Mouse (Mus musculus) naive thymus-derived CD4-positive, alpha-beta T cell, adult 5 months (primary cell): Measurements from ENCODE around the gene Slc8a2. TPM values are rescaled to one million over a fixed set of nuclear protein-coding genes. Genes with fewer than 3 reads are reported as not detected.

Experiments used
- polyA plus RNA-seq: library from polyadenylated mRNA; unstranded; fragments of 100-300 nt; shearing (Covaris generic); gene quantifications from one replicate; pipeline ENCODE4 v1.2.1, GENCODE M21; 2017

Slc8a2 gene
- polyA plus RNA-seq: not detected

DNA sequence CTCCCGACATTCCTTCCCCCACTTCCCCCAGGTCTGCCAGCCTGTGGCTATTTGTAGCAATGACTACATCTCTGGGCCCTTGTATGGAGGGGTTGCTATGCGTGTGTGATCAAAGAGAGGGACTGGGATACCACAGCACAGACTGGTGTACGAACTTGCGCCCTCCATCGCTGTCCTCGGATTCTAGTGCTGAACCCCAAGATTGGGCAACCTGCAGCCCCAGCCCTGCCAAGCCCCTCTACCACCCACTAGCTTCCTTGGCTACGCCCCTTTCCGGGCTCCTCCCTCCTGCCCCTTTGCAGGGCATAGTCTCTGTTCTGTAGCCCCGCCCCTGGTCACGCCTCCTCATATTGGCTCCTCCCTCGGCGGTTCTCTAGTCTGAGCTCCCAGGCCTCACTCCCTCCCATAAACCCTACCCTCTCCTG, at the start of gene Slc8a2:
Gene Slc8a2 (plus strand): TSS at position 406 of the 425 bp plus-strand sequence.

DNA sequence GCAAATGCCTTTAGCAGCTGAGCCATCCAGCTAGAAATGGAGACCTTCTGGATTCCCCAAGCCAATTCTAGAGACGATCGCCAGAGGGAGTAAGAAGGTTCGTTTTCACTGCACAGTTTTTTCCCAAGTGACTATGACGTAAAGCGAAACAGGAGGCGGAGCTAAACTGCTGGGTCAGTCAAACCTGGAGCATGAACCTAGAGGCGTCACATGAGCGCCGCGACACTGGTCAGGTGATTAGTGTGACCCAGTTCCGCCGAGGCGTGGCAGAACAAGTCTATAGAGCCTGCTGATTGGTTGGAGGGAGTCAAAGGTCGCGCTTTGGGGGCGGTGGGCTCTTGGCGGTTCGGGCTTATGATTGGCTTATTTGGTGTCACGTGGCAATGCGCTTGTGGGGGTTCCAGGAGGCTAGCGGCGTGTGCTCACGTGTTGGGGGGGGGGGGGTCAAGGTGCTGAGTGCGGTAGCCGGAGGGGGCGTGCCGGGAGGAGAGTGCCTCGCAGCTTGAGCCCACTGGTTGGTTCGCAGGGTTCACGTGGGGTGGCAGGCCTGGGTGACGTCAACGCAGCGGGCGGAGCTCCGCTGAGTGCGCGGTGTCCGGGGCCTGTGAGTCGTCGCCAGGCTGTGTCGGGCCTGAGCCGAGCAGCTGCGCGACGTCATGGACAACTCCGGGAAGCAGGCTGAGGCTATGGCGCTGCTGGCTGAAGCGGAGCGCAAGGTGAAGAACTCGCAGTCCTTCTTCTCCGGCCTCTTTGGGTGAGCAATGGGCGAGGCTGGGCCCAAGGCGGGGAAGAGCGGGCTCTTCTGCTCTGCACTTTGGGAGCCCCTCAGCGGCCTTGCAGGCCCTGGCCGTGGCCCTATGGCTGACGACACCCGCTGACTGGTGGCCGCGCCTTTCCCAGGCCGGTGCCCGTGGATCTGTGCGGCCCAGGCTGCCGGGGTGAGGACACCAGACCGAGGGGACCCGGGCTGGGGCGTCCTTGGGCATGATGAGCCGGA, 31.3 kb upstream of the Slc8a2 start, which contains the start of gene Napa:
Gene Napa (plus strand): TSS at position 438 of the 997 bp plus-strand sequence.

DNA sequence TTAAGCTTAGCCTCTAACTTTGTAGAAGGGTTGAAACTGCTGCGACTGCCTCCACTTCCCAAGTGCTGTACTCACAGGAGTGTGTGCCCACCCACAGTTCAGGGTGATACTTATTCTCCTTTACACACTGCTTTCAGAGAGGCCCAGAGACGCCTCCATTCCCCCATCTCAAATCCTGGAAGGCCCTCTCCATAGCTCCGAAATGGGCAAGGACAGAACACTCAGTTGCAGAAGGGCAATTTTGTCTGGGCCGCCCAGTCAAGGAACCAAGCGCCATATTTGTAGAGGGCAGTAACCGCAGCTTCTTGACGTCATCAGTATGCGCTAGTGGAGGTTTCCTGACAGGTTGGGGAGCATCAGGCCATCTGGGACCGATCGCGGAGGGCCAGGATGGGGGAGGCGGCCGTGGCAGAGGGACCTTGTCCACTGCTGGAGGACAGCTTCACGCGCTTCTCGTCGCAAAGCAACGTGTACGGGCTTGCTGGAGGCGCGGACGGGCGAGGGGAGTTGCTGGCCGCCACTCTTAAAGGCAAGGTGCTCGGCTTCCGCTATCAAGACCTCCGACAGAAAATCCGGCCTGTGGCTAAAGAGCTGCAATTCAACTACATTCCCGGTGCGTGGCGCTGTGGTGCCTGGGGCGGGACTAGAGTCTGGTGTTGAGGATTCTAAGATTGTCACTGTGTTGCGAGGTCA, 9.9 kb upstream of the Slc8a2 start, which contains the start of gene Kptn:
Gene Kptn (plus strand): TSS at position 327 of the 693 bp plus-strand sequence.

DNA sequence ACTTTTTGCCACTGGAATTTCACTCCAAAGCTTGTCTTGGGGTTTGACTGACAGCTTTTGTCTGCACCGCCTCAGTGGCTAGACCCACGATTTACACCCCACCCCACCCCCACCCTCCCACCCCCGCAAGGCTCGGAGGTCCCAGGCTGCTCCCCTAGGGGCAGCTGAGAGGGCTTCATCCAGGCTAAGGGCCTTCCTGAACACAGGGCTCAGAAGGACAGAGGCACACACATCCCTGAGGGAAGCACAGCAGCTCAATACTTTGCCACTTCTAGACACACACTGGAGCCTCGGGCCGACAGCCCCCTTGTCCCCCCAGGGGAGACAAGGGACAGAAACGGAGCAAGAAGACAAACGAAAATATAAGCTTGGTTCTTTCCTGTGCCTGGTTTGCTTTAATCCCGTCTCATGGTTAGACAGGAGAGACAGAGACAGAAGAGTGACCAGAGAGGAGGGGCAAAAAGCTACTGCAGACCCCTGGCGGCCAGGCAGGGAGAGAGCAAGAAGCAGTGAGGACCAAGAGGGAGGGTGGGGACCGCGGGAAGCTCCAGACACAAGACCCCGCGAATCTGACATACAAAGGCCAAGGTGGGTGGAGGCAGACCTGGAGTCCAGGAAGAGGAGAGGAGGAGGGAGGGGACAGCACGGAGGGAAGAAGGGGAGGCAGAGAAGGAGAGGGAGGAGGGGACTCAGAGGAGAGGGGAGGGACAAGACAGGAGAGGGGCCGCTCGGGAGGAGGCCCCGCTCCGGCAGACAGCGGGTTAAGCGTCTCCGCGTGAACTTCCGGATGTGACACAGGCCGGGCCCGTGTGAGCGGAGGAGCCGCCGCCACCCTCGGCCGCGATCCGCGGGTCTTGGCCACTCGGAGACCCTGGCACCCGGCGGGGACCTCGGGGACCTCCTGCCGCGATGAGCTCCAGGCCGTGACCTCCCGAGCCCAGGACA, 45.2 kb downstream of the Slc8a2 start, which contains the start of gene Meis3:
Gene Meis3 (plus strand): TSS at position 494 of the 945 bp plus-strand sequence.

Other genes with a start within 250 kb of the Slc8a2 start
- not detected for gene Crx, start 249.9 kb upstream of the Slc8a2 start, polyA plus RNA-seq
- gene Crxos, start 247.2 kb upstream of the Slc8a2 start, polyA plus RNA-seq: not detected
- gene Selenow, start 207.4 kb upstream of the Slc8a2 start, polyA plus RNA-seq: 472 TPM
- 786 TPM for gene Nop53, start 183.8 kb upstream of the Slc8a2 start, polyA plus RNA-seq
- gene Ehd2, start 162.3 kb upstream of the Slc8a2 start, polyA plus RNA-seq: not detected
- 6.9 TPM for gene Bicra, start 81.9 kb upstream of the Slc8a2 start, polyA plus RNA-seq
- gene Zfp541, start 68.0 kb upstream of the Slc8a2 start, polyA plus RNA-seq: 0.07 TPM
- 324 TPM for gene Napa, start 31.4 kb upstream of the Slc8a2 start, polyA plus RNA-seq
- 22.8 TPM for gene Kptn, start 9.9 kb upstream of the Slc8a2 start, polyA plus RNA-seq
- 54.5 TPM for gene Meis3, start 45.3 kb downstream of the Slc8a2 start, polyA plus RNA-seq
- 19.0 TPM for gene Dhx34, start 92.2 kb downstream of the Slc8a2 start, polyA plus RNA-seq
- gene C5ar2, start 114.3 kb downstream of the Slc8a2 start, polyA plus RNA-seq: not detected
- gene C5ar1, start 129.7 kb downstream of the Slc8a2 start, polyA plus RNA-seq: not detected
- 7.2 TPM for gene Inafm1, start 143.8 kb downstream of the Slc8a2 start, polyA plus RNA-seq
- gene Ccdc9, start 157.0 kb downstream of the Slc8a2 start, polyA plus RNA-seq: 119 TPM
- gene Bbc3, start 178.6 kb downstream of the Slc8a2 start, polyA plus RNA-seq: 52.4 TPM